Mouse (Mus musculus): ENCODE data around the gene Rdm1. TPM values are rescaled to one million over a fixed set of nuclear protein-coding genes. Genes with fewer than 3 reads are reported as not detected.
"Not testable (repeated sequence)": the region's sequence is repeated elsewhere in the genome, so short reads cannot be mapped to it uniquely, and the experiment has no call there.

Rdm1 gene
- polyA plus RNA-seq, 1 experiment from 2014 or later, result 8.3 TPM

- Histone ChIP-seq H3K4me2 (peak overlapping the region; percentile 38; the same call in 1 of the 2 replicates), H3K27me3 (no peaks in the 10 kb centered on the region), H3K4me3 (replicated peaks) (no peak overlapping the region), H3K9ac (no peak overlapping the region), H3K4me1 (replicated peaks) (peaks cover 49% of the 10 kb centered on the region), H3K27ac (peak overlapping the region; percentile 49; the same call in 1 of the 2 replicates), H3K9me3 (replicated peaks) (no peaks in the 10 kb centered on the region), H3K36me3 (no peaks in the 10 kb centered on the region)
- 14% methylated on average over 8 of the region's 8 CpGs for WGBS (ENCODE audit: insufficient replicate concordance)
- peak; percentile 48 for DNase-seq
- no peak for ATAC-seq (ENCODE audit: low read depth)
Observed at GRCm38 (mm10) chr11:101617849-101618248, 9.1 kb upstream of the Rdm1 start.

- no peak for DNase-seq
Observed at GRCm38 (mm10) chr11:101618596-101618995, 8.4 kb upstream of the Rdm1 start.

DNA sequence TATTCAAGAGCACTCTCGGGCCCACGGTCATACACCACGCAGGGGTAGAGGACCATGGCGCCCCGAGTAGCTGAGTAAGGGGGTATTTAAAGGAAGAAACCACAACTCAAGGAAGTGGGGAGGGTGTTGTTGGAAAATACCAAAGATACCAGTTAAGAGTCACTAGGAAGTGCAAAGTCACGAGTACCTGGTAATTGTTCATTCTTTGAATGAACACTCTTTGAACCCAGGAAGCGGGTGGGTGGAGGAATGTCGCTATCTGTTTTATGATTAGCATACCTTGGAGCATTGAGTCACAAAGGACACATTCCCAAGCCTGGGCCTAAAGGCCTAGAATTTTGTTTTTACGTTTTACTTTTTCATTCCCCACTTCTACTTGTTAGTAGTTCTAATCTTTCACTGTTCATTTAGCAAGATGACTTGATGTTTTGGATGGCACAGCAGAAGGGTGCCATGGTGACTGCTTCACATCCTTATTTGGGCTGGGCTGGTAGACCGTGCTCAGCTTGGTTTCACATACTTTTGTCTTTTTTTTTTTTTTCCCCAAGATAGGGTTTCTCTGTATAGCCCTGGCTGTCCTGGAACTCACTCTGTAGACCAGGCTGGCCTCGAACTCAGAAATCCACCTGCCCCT, 6.9 kb upstream of the Rdm1 start:
- not testable (repeated sequence) for H3K9ac ChIP-seq; ATAC-seq (ENCODE audit: low read depth); H3K27ac ChIP-seq; H3K36me3 ChIP-seq; H3K9me3 ChIP-seq (replicated peaks); H3K4me2 ChIP-seq; DNase-seq; H3K27me3 ChIP-seq; H3K4me3 ChIP-seq (replicated peaks)
- 69% methylated on average over 11 of the region's 11 CpGs for WGBS (ENCODE audit: insufficient replicate concordance)
- peaks cover 35% of the 10 kb centered on the region for H3K4me1 ChIP-seq (replicated peaks)

More at GRCm38 (mm10) chr11:101618596-101618995, 8.4 kb upstream of the Rdm1 start:
- H3K4me1 ChIP-seq (replicated peaks), result peaks cover 49% of the 10 kb centered on the region
- H3K4me2 ChIP-seq, result no peak overlapping the region
- no peaks in the 10 kb centered on the region for H3K27me3 ChIP-seq
- 77% methylated on average over 3 of the region's 3 CpGs for WGBS (ENCODE audit: insufficient replicate concordance)
- H3K27ac ChIP-seq, result no peak overlapping the region
- no peaks in the 10 kb centered on the region for H3K9me3 ChIP-seq (replicated peaks)
- H3K9ac ChIP-seq, result no peak overlapping the region
- no peak for ATAC-seq (ENCODE audit: low read depth)
- H3K36me3 ChIP-seq, result no peaks in the 10 kb centered on the region
- no peak overlapping the region for H3K4me3 ChIP-seq (replicated peaks)

- Histone ChIP-seq H3K4me1 (replicated peaks) (peaks cover 32% of the 10 kb centered on the region), H3K4me3 (replicated peaks) (peak overlapping the region; percentile 60), H3K9ac (peak overlapping the region; percentile 73), H3K27ac (peak overlapping the region; percentile 98), H3K4me2 (peak overlapping the region; percentile 78), H3K9me3 (replicated peaks) (no peaks in the 10 kb centered on the region), H3K36me3 (no peaks in the 10 kb centered on the region), H3K27me3 (no peaks in the 10 kb centered on the region)
- 2% methylated on average over 8 of the region's 8 CpGs for WGBS (ENCODE audit: insufficient replicate concordance)
- peak; percentile 13; the same call in 1 of the 2 replicates for ATAC-seq (ENCODE audit: low read depth)
- DNase-seq, result no peak
Observed at GRCm38 (mm10) chr11:101626649-101626994, 373 bp upstream of the Rdm1 start.

- ATAC-seq (ENCODE audit: low read depth) (peak; percentile 69), DNase-seq (peak; percentile 47)
- peak overlapping the region; percentile 60 for H3K4me3 ChIP-seq (replicated peaks)
- no peaks in the 10 kb centered on the region for H3K9me3 ChIP-seq (replicated peaks)
- peak overlapping the region; percentile 78 for H3K4me2 ChIP-seq
- peak overlapping the region; percentile 76 for H3K9ac ChIP-seq
- H3K36me3 ChIP-seq, result no peaks in the 10 kb centered on the region
- H3K4me1 ChIP-seq (replicated peaks), result peaks cover 32% of the 10 kb centered on the region
- WGBS (ENCODE audit: insufficient replicate concordance), result under 1% methylated on average over 33 of the region's 33 CpGs
- peak overlapping the region; percentile 98 for H3K27ac ChIP-seq
- no peaks in the 10 kb centered on the region for H3K27me3 ChIP-seq
Observed at GRCm38 (mm10) chr11:101627857-101628559, 1.0 kb downstream of the Rdm1 start.

- not testable (repeated sequence) for H3K36me3 ChIP-seq; H3K27me3 ChIP-seq; DNase-seq; ATAC-seq (ENCODE audit: low read depth); H3K9me3 ChIP-seq (replicated peaks)
- WGBS (ENCODE audit: insufficient replicate concordance), result 66% methylated on average over 4 of the region's 5 CpGs
- Histone ChIP-seq H3K4me3 (replicated peaks) (peak overlapping the region; percentile 60; the same call in 1 of the 2 replicates), H3K4me1 (replicated peaks) (peaks cover 32% of the 10 kb centered on the region), H3K4me2 (peak overlapping the region; percentile 78), H3K27ac (peak overlapping the region; percentile 98; the same call in 1 of the 2 replicates), H3K9ac (peak overlapping the region; percentile 76; the same call in 1 of the 2 replicates)
Observed at GRCm38 (mm10) chr11:101628733-101629417, 1.9 kb downstream of the Rdm1 start.

GRCm38 (mm10) chr11:101635660-101636059, 8.7 kb downstream of the Rdm1 start:
- WGBS (ENCODE audit: insufficient replicate concordance), result 77% methylated on average over 10 of the region's 10 CpGs
- H3K9ac ChIP-seq, result no peak overlapping the region
- no peak overlapping the region for H3K27ac ChIP-seq
- H3K36me3 ChIP-seq, result no peaks in the 10 kb centered on the region
- ATAC-seq (ENCODE audit: low read depth) (no peak), DNase-seq (no peak)
- no peaks in the 10 kb centered on the region; the same call in 1 of the 2 replicates for H3K27me3 ChIP-seq
- H3K4me1 ChIP-seq (replicated peaks), result no peaks in the 10 kb centered on the region
- H3K4me2 ChIP-seq, result no peak overlapping the region
- no peak overlapping the region for H3K4me3 ChIP-seq (replicated peaks)
- H3K9me3 ChIP-seq (replicated peaks), result no peaks in the 10 kb centered on the region

DNA sequence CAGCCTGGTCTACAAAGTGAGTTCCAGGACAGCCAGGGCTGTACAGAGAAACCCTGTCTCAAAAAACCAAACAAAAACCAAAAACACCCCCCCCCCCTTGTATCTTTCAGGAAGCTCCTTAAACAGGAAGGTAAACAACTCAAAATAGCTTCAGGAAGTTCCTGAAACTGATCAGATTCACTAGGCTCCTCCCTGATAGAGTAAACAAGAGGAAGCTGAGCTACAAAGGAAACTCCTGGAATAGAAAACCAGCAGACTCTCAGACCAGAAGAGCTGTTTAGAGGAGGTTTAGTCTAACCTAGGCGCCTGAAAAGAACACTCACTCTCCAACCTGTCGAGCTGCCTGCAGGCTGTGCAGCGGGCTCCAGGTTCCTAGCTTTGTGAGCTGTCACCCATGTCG, 12.8 kb downstream of the Rdm1 start:
- no peak for DNase-seq
- no peak for ATAC-seq (ENCODE audit: low read depth)
- no peaks in the 10 kb centered on the region for H3K9me3 ChIP-seq (replicated peaks)
- peaks cover 22% of the 10 kb centered on the region for H3K4me1 ChIP-seq (replicated peaks)
- no peaks in the 10 kb centered on the region for H3K36me3 ChIP-seq
- H3K4me2 ChIP-seq, result no peak overlapping the region
- no peak overlapping the region for H3K27ac ChIP-seq
- H3K4me3 ChIP-seq (replicated peaks), result no peak overlapping the region
- H3K9ac ChIP-seq, result no peak overlapping the region
- H3K27me3 ChIP-seq, result no peaks in the 10 kb centered on the region; the same call in 1 of the 2 replicates
- 76% methylated on average over 4 of the region's 4 CpGs for WGBS (ENCODE audit: insufficient replicate concordance)

DNA sequence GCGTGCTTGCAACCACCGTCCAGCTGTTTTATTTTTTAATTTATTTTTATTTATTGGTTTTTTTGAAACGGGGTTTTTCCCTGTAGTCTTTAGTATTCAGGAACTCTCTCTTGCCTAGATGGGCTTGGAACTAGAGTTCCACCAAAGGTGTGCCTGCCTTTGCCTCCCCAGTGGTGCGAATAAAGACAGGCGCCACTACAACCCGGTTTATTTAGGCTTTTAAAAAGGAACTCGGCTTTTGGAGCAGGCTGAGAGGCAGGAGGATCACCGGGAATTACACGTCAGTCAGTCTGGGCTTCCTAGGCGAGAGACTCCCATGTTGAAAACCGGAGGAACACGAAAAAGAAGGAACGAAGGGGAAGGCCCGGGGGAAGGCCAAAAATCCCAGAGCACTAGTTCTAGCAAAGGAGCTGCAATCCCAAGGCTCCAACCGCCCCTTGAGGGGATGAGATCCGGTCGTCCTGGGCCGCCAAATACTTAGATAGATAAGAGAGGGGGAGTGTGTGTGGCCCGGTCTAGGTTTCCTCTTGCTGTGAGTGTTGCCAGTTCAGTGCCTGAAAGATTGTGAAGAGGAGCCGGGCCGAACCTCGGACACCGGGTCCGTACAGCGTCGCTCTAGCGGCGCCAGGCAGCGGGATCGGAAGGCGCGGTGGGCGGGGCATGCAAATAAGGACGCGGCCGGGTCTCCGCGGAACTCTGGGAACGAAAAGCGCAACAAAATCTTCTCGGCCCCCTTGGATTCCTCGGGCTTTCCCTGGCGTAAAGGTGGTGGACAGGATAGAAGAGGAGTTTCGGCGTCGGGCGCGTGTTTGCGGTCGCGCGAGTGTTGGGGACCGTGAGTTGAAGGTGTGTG, 14.1 kb downstream of the Rdm1 start:
- 7% methylated on average over 53 of the region's 53 CpGs for WGBS (ENCODE audit: insufficient replicate concordance)
- not testable (repeated sequence) for H3K9me3 ChIP-seq (replicated peaks); H3K27me3 ChIP-seq; H3K36me3 ChIP-seq
- H3K4me3 ChIP-seq (replicated peaks), result peak overlapping the region; percentile 47
- peak; percentile 16; the same call in 1 of the 2 replicates for ATAC-seq (ENCODE audit: low read depth)
- H3K4me1 ChIP-seq (replicated peaks), result peaks cover 22% of the 10 kb centered on the region
- peak overlapping the region; percentile 61 for H3K4me2 ChIP-seq
- H3K9ac ChIP-seq, result peak overlapping the region; percentile 66
- peak overlapping the region; percentile 53; the same call in 1 of the 2 replicates for H3K27ac ChIP-seq
- DNase-seq, result peak; percentile 85

DNA sequence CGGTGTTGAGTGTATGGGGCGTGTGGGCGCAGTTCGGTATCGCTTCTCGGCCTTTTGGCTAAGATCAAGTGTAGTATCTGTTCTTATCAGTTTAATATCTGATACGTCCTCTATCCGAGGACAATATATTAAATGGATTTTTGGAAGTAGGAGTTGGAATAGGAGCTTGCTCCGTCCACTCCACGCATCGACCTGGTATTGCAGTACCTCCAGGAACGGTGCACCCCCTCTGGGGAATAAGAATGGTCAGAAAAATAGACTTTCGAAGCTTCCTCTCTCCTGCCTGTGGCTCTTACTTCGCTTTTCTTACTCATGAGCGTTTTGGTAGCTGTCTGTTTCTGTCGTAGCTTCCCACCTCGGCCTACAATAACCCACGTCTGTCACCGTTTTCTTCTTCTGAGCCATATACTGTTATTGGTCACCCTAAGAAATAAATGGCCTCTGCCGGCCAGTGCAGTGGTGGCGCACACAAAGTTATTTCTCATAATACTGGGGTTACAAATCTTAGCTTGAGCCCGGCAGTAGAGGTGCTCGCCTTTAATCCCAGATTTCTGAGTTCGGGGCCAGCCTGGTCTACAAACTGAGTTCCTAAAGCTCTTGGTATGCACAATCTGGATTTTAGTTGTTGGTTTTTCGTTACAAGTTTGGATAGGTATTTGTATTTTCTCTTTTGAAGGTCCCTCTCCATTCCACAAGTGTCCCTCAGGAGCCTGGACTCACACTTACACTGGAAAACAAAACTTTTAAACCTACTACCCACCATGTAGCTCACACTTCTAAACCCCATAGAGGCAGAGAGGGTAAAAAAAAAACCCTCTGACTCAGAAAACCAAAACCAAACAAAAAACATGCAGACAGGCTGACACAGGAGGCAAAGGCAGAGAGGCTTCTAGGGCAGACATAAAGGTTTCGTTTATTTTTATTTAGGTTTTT, 15.0 kb downstream of the Rdm1 start:
- not testable (repeated sequence) for H3K36me3 ChIP-seq; H3K4me3 ChIP-seq (replicated peaks); H3K27me3 ChIP-seq; H3K9me3 ChIP-seq (replicated peaks); H3K9ac ChIP-seq
- Histone ChIP-seq H3K27ac (peak overlapping the region; percentile 62), H3K4me1 (replicated peaks) (peaks cover 29% of the 10 kb centered on the region), H3K4me2 (peak overlapping the region; percentile 61; the same call in 1 of the 2 replicates)
- 5% methylated on average over 14 of the region's 26 CpGs for WGBS (ENCODE audit: insufficient replicate concordance)
- DNase-seq, result peak; percentile 76
- peak; percentile 81 for ATAC-seq (ENCODE audit: low read depth)

Measured in liver, embryonic 13.5 days (tissue).